Mouse (Mus musculus) left cerebral cortex, postnatal 25 days (tissue): ENCODE measurements around the gene Ube2b. TPM values are rescaled to one million over a fixed set of nuclear protein-coding genes. Genes with fewer than 3 reads are reported as not detected.
A peak's percentile ranks its signal among the peaks of the same experiment; 100 is the strongest.

ENCODE experiments used
- DNase-seq, 2 experiments: peaks; one replicate each; pipeline ENCODE4 v3.0.0; 2022; ENCODE audit warnings: low spot score in 2 of 2, mixed read lengths in 1 of 2
- intact Hi-C: fragments of 180-260 bp; cut with DNase I; formaldehyde crosslinking; loops from one replicate; pipeline ENCODE4 v1.15.1; 2025
- total RNA-seq, 2 experiments: library from RNA; stranded (reverse); gene quantifications; 2 replicates each; pipeline ENCODE4 v1.2.3; 2021

The Ube2b gene
- total RNA-seq, 2 experiments from 2014 or later: 191 to 200 TPM

- intact Hi-C loops: loop anchor here (5.0 kb wide), 3 partner anchors 33 to 152 kb away; partner anchors contain the start of genes Cdkl3 and Ube2b
- DNase-seq: no peak
Observed at GRCm38 (mm10) chr11:51969511-51969910, 31.1 kb downstream of the Ube2b start.

- intact Hi-C loops: loop anchor here (5.0 kb wide), 3 partner anchors 33 to 152 kb away; partner anchors contain the start of genes Cdkl3 and Ube2b
- DNase-seq: no peak
Observed at GRCm38 (mm10) chr11:51968896-51969295, 31.7 kb downstream of the Ube2b start.

DNA sequence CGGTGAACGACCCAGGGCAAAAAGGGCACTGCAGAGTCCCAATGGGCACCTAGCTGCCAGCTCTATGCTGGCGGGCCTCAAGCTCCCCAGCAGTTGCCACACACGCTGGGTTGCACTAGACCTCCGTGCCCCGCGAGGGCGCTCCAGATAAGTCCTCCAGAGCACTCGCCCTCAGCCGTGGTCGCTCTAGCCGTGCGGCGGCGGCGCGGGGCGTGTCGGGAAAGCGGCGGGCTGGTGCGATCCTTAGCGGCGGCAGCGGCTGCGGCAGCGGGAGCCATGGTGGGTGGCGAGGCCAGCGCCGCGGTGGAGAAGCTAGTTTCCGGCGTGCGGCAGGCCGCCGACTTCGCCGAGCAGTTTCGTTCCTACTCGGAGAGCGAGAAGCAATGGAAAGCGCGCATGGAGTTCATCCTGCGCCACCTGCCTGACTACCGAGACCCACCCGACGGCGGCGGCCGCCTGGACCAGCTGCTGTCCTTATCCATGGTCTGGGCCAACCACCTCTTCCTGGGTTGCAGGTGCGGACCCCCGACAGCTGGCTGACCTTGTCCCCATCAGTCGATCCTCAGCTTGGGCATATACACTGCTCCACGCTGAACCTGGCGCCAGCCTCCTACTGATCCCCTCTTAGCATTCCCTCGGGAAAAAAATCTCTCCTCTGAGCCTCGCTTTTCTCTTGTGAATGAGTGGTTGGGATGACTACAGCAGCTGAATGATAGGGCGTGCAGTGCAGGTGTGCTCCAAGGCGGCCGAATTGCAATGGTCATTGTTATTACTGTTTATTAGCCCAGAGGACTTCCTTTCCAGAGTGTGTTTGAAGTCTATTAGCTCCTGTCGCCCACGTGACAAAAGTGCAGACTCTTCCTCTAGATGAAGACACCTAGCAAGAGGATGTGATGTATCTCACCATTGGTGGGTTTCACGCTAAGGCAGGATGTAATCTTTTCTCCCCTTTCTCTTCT is 32.8 kb downstream of the Ube2b start, which contains the start of gene Cdkn2aipnl:
Gene Cdkn2aipnl, plus strand, starts transcription at position 219 of the 959 bp plus-strand sequence.
- intact Hi-C loops: loop anchor here (1.0 to 5.0 kb wide), 5 partner anchors 35 to 150 kb away; partner anchors contain the start of genes Cdkl3 and Ube2b
- peak; percentile 95 to 97 for DNase-seq

- no peak for DNase-seq
- intact Hi-C loops: loop anchor here (1.0 to 5.0 kb wide), 5 partner anchors 36 to 149 kb away; partner anchors contain the start of genes Cdkl3 and Ube2b
Observed at GRCm38 (mm10) chr11:51966651-51967050, 33.9 kb downstream of the Ube2b start.

- intact Hi-C loops: no loop called here
- DNase-seq: no peak
Observed at GRCm38 (mm10) chr11:51962277-51962676, 38.3 kb downstream of the Ube2b start.

GRCm38 (mm10) chr11:51961761-51962160 is 38.8 kb downstream of the Ube2b start:
- intact Hi-C loops: no loop called here
- DNase-seq: no peak

- intact Hi-C loops: no loop called here
- DNase-seq: peak in 1 of 2 experiments; percentile 37
Observed at GRCm38 (mm10) chr11:51960967-51961471, 39.5 kb downstream of the Ube2b start.

GRCm38 (mm10) chr11:51960061-51960460 is 40.5 kb downstream of the Ube2b start:
- intact Hi-C loops: no loop called here
- DNase-seq: no peak

DNA sequence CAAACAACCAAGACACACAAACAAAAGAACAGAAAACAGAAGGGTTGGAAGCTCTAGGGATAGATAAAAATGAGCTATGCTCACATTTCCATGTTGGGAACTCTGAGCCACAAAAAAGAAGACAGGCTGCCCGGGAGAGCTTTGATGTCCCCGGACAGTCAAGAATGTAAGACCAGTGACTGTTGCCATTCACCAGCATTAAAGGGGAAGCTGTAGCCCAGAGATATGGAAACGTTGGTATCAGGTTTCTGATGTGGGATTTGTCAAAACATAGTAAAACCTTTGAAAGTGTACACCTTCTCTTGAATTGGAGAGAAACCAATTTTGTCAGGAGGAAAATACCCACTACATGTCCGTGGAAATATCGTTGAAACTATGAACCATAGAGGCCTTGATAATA is 41.1 kb downstream of the Ube2b start:
- DNase-seq: no peak
- intact Hi-C loops: no loop called here

GRCm38 (mm10) chr11:51957760-51958159 is 42.8 kb downstream of the Ube2b start:
- DNase-seq: no peak
- intact Hi-C loops: no loop called here

- intact Hi-C loops: no loop called here
- no peak for DNase-seq
Observed at GRCm38 (mm10) chr11:51956112-51956511, 44.5 kb downstream of the Ube2b start.

DNA sequence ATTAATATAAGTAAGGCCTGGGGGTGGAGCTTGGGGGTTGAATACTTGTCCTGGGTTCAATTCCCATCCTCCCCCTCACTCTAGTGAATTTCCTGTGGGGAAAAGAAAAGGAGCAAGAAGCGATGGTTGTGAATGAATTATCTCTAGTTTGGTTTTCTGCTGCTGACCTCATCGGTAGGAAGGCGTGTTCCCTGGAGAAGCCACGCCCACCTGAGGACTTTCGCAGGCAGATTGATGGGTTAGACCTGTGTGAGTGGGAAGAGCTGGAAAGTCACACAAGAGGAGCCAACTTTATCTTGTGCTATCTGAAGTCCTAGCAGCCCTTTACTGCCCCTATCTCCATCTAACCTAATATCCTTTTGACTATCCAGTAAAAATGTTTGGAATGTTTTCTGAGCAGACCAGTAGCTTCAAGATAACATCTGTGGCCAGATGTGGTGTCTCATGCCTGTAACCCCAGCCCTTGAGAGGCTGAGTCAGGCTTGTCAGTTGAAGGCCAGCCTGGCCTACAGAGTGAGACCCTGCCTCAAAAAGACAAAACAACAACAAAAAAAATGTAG is 48.6 kb downstream of the Ube2b start:
- intact Hi-C loops: no loop called here
- DNase-seq: no peak

DNA sequence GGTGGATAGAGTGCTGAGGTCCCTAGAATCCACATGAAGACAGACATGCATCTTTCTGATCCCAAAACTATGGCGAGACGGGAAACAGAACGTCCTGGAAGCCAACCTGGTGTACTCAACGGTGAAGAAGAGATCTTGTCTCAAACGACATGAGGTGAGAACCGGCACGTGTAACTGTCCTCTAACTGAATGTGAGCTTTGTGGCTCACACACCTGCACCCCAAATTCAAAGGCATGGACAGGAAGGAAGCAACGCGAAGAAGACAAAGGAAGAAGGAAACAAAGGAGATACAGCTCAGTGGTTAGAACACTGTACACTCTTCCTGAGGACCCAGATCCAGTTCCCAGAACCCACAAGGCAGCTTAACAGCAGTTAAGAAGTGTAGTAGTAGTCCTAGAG is 50.6 kb downstream of the Ube2b start:
- intact Hi-C loops: no loop called here
- DNase-seq: no peak

- intact Hi-C loops: no loop called here
- no peak for DNase-seq
Observed at GRCm38 (mm10) chr11:51949155-51949840, 51.3 kb downstream of the Ube2b start.

DNA sequence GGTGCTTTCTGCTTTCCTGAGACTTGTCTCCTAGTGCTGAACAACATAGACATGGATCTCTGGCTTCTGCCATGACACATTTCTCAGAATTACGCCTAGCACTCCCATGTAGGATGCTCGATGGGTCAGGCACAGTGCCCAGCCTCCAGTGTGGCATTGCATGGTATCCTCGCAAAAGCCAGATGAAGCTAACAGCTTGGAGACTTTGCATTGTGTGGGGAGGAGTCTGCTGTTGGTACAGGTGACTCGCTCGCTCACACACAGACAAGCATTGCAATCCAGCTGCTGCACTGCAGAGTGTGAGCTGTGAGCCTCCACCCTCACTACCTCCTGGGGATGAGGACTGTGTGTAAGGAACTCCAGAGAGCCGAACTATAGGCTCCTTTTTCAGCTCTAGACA is 54.4 kb downstream of the Ube2b start:
- intact Hi-C loops: no loop called here
- DNase-seq: peak in 1 of 2 experiments; percentile 61

DNA sequence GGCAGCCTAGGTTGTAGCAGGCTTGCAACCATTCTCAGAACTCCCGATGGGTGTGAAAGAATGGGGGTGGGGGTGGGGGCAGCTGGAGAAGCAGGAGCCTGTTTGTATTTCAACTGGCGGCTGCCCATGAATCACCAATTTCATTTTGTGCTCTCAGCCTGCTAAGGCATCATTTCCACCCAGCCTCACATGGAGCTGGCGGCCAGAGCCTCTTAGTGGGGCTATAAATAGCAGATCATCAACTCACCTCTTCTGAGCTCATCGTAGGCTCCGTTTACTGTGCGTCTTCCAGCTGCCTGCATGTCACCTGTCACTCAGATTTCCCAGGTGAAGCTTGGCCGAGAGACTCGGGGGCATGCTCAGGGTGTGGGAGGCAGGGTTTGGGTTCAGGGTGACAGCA is 55.0 kb downstream of the Ube2b start:
- DNase-seq: peak; percentile 54 to 85
- intact Hi-C loops: loop anchor here (2.0 kb wide), 1 partner anchor 47 kb away; no protein-coding TSS in a partner anchor

DNA sequence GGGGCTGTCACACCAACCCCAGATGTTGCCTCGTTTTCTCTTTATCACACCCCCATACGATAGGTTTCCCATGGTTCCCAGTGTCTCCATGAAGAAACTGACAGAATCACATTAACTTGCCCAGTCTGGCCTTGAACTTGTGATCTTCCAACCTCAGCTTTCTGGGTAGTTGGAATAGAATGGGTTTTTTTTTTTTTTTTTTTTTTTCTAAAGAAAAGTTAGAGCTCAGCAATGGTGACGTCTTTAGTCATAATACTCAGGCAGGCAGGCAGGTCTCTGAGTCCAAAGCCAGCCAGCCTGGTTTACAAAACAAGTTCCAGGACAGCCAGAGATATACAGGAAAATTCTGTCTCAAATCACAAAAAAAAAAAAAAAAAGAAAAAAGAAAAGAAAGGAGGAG is 56.3 kb downstream of the Ube2b start:
- no peak for DNase-seq
- intact Hi-C loops: loop anchor here (2.0 kb wide), 1 partner anchor 45 kb away; no protein-coding TSS in a partner anchor

GRCm38 (mm10) chr11:51943500-51943841 is 57.1 kb downstream of the Ube2b start:
- DNase-seq: no peak
- intact Hi-C loops: no loop called here

GRCm38 (mm10) chr11:51942602-51943499 is 57.7 kb downstream of the Ube2b start:
- intact Hi-C loops: no loop called here
- peak in 1 of 2 experiments; percentile 34 for DNase-seq
